In the genomic region with DNA sequence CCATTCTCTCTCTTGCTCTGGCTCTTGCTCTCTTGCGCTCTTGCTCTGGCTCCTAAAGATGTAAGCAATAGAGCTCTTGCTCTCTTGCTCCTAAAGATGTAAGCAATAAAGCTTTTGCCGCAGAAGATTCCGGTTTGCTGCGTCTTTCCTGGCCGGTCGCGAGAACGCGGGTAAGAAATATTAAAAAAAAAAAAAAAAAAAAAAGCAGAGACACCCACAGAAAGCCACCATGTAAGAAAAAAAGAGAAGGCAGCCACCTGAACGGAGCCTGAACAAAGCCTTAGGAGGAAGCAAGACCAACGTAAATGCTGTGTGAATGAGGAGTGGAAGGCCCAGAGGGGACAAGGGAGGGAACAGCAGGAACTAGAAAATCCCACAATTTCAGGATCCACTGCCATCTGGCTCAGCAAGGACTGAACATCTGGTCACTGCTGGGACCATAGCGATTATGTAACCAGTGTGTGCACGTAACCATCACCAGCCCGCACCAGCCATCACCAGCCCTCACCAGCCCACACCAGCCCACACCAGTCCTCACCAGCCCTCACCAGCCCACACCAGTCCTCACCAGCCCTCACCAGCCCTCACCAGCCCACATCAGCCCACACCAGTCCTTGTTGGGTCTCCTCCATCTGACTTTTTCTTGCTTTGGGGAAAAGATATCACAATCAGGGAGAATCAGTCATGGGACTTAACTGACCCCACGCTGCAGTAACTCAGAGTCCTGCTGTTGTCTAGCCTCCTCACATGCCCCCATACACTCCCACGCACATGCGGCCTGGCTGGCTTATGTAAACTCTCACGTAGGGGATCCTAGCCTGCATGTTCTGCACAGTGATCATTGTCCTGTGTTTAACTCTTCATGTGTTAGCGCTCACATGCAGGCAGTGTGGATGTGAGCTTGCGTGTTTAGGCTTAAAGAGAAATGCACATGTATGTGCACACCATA, we compare ENCODE assay signal across 13 mouse cellular contexts. TPM values are rescaled to one million over a fixed set of nuclear protein-coding genes. Genes with fewer than 3 reads are reported as not detected.
DNase-seq lines count a peak whose midpoint lies in the region; ATAC-seq and TF ChIP-seq lines count a peak whose summit lies in the region.
"Had no signal": no experiment of that assay in that cellular context is flagged by ENCODE, and none has a peak within 500 bp of the region (broad histone marks: within the 10 kb centered on the region; RNA-seq: fewer than 3 reads in every experiment).

No protein-coding gene starts in this region.

- no peak for ATAC-seq in midbrain, postnatal 0 days (ENCODE audit: low FRiP score)
- ATAC-seq: lung, postnatal 0 days had no signal

- no peak for DNase-seq in thymus, adult 2 months
- DNase-seq in thymus, postnatal 4 days = no peak
- peak; percentile 68 for DNase-seq in gastrocnemius, postnatal 25 days
- peak; percentile 49 to 62 for DNase-seq in heart, postnatal 36 days
- DNase-seq in testis, postnatal 14 days (ENCODE audit: low spot score) = peak; percentile 53
- no peak for DNase-seq in yolk sac, embryonic 10.5 days (ENCODE audit: low spot score)
- DNase-seq in kidney, postnatal 14 days = no peak
- DNase-seq in midbrain, postnatal 0 days (ENCODE audit: low spot score) = no peak
- DNase-seq: cerebellum, postnatal 25 days; kidney, postnatal 25 days had no signal

- H3K4me3 ChIP-seq in thymus, adult 2 months (ENCODE audit: control insufficient read depth, insufficient read depth, low read length) = no peak overlapping the region
- H3K4me3 ChIP-seq in midbrain, postnatal 0 days (ENCODE audit: low read depth, low read length) = no peak overlapping the region
- H3K4me3 ChIP-seq: hindbrain, embryonic 15.5 days; myocyte had no signal

- TF ChIP-seq POLR2A in thymus, adult 2 months (IDR thresholded peaks at IDR 0.05; ENCODE audit: control insufficient read depth, extremely low read depth, insufficient read depth, low read length, poor library complexity) = no peak

- H3K4me1 ChIP-seq in thymus, adult 2 months (replicated peaks; ENCODE audit: control insufficient read depth, insufficient read depth, low read length) = peaks cover 12% of the 10 kb centered on the region
- H3K4me1 ChIP-seq in midbrain, postnatal 0 days (ENCODE audit: insufficient read depth, low read length) = no peaks in the 10 kb centered on the region
- H3K4me1 ChIP-seq: hindbrain, embryonic 15.5 days had no signal

- no peaks in the 10 kb centered on the region for H3K36me3 ChIP-seq in thymus, adult 2 months (ENCODE audit: control insufficient read depth, insufficient read depth, low read length)
- H3K36me3 ChIP-seq in midbrain, postnatal 0 days (ENCODE audit: insufficient read depth, low read length) = no peaks in the 10 kb centered on the region
- H3K36me3 ChIP-seq: hindbrain, embryonic 15.5 days had no signal

- intact Hi-C loops in heart, postnatal 36 days (cut with DNase I) = no loop called here

- no peak overlapping the region for H3K27ac ChIP-seq in thymus, adult 2 months (ENCODE audit: control insufficient read depth, insufficient read depth, low read length)
- no peak overlapping the region for H3K27ac ChIP-seq in midbrain, postnatal 0 days (ENCODE audit: low read depth, low read length)
- H3K27ac ChIP-seq: hindbrain, embryonic 15.5 days had no signal

- H3K4me2 ChIP-seq in midbrain, postnatal 0 days (ENCODE audit: low read depth, low read length, poor library complexity, severe bottlenecking) = no peak overlapping the region
- H3K4me2 ChIP-seq: hindbrain, embryonic 15.5 days had no signal

- no peak overlapping the region for H3K9ac ChIP-seq in midbrain, postnatal 0 days (replicated peaks; ENCODE audit: low read length, poor library complexity, severe bottlenecking)
- H3K9ac ChIP-seq: hindbrain, embryonic 15.5 days had no signal

- 77% methylated on average over 20 of the region's 20 CpGs for WGBS in thymus, adult 2 months
- WGBS in midbrain, postnatal 0 days = 91% methylated on average over 18 of the region's 20 CpGs

- no peaks in the 10 kb centered on the region for H3K27me3 ChIP-seq in thymus, adult 2 months (ENCODE audit: control insufficient read depth, insufficient read depth, low read length)
- H3K27me3 ChIP-seq in midbrain, postnatal 0 days (ENCODE audit: insufficient read depth, low read length) = no peaks in the 10 kb centered on the region
- H3K27me3 ChIP-seq: hindbrain, embryonic 15.5 days had no signal

- TF ChIP-seq CTCF in thymus, adult 2 months (IDR thresholded peaks at IDR 0.05; ENCODE audit: borderline replicate concordance, control insufficient read depth, extremely low read depth, insufficient read depth, low read length, poor library complexity) = peak; percentile 18; the same call in 1 of the 2 replicates
- no peak for TF ChIP-seq CTCF in midbrain, postnatal 0 days (IDR thresholded peaks at IDR 0.05)

- no peaks in the 10 kb centered on the region for H3K9me3 ChIP-seq in midbrain, postnatal 0 days (ENCODE audit: low read length)
- H3K9me3 ChIP-seq: hindbrain, embryonic 15.5 days had no signal

RNA-seq across cellular contexts. Expression of a gene that starts 24.7 kb away (rescaled TPM):
- polyA plus RNA-seq in thymus, adult 2 months (2012; rRNA removed) = 2.9 and 7.7 TPM in 2 replicates
- total RNA-seq in gastrocnemius, postnatal 25 days (2021) = 10 to 100 TPM; 90.9 to 97.0 TPM
- 10 to 100 TPM; 24.7 to 32.1 TPM for total RNA-seq in heart, postnatal 36 days (2021)
- 31.2 and 47.0 TPM in 2 replicates for total RNA-seq in midbrain, postnatal 0 days (2014; rRNA removed)
- polyA plus RNA-seq in midbrain, postnatal 0 days (2015; fragmentation: Nextera tagmentation; extraction: Ambion mirVana) = 24.9 and 29.0 TPM in 2 replicates

RNA-seq across cellular contexts. Expression of a gene that starts 30.8 kb away (rescaled TPM):
- 104 and 134 TPM in 2 replicates for polyA plus RNA-seq in thymus, adult 2 months (2012; rRNA removed)
- total RNA-seq in gastrocnemius, postnatal 25 days (2021) = 10 to 100 TPM; 67.0 to 69.6 TPM
- 10 to 100 TPM; 75.5 to 80.0 TPM for total RNA-seq in heart, postnatal 36 days (2021)
- 164 and 215 TPM in 2 replicates for total RNA-seq in midbrain, postnatal 0 days (2014; rRNA removed)
- 51.5 and 65.9 TPM in 2 replicates for polyA plus RNA-seq in midbrain, postnatal 0 days (2015; fragmentation: Nextera tagmentation; extraction: Ambion mirVana)

RNA-seq across cellular contexts. Expression of a gene that starts 35.4 kb away (rescaled TPM):
- polyA plus RNA-seq in thymus, adult 2 months (2012; rRNA removed) = 189 and 210 TPM in 2 replicates
- 10 to 100 TPM; 15.1 to 15.9 TPM for total RNA-seq in gastrocnemius, postnatal 25 days (2021)
- 10 to 100 TPM; 14.3 to 15.8 TPM for total RNA-seq in heart, postnatal 36 days (2021)
- 0.77 and 0.85 TPM in 2 replicates for total RNA-seq in midbrain, postnatal 0 days (2014; rRNA removed)
- 0.35 and 0.93 TPM in 2 replicates for polyA plus RNA-seq in midbrain, postnatal 0 days (2015; fragmentation: Nextera tagmentation; extraction: Ambion mirVana)

Comparison
In these comparisons a context has a peak if more than half of its experiments do, and no peak if none do; other contexts are left out.
1. DNase-seq: peak in gastrocnemius, postnatal 25 days (single experiment), heart, postnatal 36 days (2 of 2) and testis, postnatal 14 days (single experiment); none in thymus, adult 2 months (single experiment), thymus, postnatal 4 days (single experiment), yolk sac, embryonic 10.5 days (single experiment), kidney, postnatal 14 days (single experiment) and midbrain, postnatal 0 days (single experiment).